Mouse (Mus musculus) left cerebral cortex, adult 9 months (tissue): Measurements from ENCODE around the gene Zfp870.
"Not testable (repeated sequence)": the region's sequence is repeated elsewhere in the genome, so short reads cannot be mapped to it uniquely, and the experiment has no call there.

Experiments used
- DNase-seq, 2 experiments: peaks; one replicate each; pipeline ENCODE4 v3.0.0; 2022; ENCODE audit warnings: low spot score in 2 of 2

Gene Zfp870

GRCm38 (mm10) chr17:32871483-32871882 lies 20.0 kb downstream of the Zfp870 start:
- DNase-seq, result no peak

DNA sequence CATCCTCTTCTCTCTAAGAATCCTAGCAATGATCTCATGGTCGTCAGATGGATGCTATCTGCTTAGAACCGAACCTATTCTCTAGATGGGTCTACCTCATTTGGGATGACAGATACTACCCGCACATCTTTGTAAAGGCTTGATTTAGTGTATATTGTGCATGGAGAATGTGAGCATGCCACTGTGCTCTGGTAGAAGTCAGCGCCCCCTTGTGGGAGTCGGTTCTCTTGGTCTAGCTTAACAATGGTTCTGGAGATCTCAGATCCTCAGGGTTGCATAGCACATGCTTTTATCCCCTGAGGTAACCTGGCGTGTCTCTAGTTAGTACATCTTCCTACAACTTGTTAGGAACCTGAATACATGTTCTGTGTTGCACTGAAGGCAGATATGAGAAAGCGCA lies 24.2 kb downstream of the Zfp870 start:
- DNase-seq, result not testable (repeated sequence)

DNA sequence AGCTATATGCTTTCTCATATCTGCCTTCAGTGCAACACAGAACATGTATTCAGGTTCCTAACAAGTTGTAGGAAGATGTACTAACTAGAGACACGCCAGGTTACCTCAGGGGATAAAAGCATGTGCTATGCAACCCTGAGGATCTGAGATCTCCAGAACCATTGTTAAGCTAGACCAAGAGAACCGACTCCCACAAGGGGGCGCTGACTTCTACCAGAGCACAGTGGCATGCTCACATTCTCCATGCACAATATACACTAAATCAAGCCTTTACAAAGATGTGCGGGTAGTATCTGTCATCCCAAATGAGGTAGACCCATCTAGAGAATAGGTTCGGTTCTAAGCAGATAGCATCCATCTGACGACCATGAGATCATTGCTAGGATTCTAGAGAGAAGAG lies 34.7 kb downstream of the Zfp870 start:
- DNase-seq, result not testable (repeated sequence)

DNA sequence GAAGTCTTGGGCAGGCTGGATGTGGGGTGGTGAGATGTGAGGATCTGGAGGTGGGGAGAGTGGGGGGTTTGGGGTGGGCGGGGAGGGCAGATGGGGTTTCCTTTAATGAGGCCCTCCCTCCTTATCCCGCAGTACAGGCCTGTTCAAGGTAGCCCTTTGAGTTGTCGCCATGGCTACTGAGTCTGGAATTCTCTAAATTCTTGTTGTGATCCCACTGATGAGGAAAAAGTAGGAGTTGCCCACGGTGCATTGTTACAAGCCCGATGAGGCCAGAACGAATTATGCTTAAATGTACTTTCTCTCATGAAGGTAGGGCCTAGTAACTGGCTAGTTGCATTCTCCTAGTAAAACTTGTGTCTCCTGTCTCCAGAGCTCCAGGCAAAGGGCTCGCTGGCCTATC lies 39.9 kb downstream of the Zfp870 start:
- no peak for DNase-seq

DNA sequence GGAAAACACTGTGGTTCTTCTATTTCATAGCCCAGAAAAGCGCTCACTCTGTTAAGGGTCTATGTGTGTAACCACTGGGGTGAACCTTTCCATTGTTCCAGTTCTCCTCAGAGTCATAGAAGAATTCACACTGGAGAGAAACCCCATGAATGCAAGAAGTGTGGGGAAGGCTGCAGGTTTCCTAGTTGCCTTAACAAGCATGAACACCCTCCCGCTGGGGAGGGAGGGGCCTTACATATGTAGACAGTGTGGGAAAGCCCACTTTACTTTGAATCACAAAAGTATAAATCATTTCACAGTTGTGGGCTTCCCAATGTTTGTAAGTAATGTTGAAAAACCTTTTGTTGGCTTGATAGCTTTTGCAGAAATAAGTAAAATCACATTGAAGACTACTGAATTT lies 50.1 kb downstream of the Zfp870 start:
- DNase-seq, result no peak

GRCm38 (mm10) chr17:32839083-32839802 lies 52.2 kb downstream of the Zfp870 start:
- DNase-seq, result no peak

- no peak for DNase-seq
Measured at GRCm38 (mm10) chr17:32830418-32830782, 61.0 kb downstream of the Zfp870 start.

DNA sequence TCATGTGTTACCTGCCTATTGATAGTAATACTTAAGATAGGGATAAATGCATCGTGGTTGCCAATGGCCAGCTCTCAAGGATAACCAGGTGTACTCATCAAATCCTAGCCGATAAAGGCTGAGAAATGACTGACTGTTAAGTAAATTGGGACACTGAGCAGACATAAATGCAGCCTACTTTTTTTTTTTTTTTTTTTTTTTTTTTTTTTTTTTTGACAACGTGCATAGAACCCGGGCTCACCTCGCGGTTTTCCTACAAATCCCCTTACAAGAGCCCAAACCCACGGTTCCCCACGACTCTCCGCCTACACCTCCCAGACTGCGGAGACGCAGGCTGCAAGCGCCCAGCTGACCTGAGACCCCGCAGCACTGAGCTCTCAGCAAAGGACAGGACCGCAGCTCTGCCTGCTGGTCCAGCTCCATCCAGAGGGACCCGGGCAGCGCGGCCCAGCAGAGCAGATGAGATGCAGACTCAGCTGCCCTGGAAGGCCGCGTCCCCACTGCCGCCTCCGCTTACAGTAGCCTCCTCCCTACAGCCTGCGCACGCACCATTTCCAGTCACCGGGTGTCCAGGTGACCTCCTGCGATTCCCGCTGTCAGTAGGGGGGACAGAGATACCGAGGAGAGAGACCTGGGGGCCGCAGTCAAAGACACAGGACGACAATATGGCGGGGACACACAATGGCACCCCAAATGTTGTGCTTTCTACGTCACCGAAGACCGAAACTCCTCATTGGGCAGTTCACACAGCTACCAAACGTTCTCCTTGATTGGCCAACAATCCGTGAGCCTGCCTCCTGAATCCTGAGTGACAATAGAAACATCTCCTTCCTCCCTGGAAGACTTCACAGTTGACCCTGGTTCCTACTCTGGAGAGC lies 61.7 kb downstream of the Zfp870 start, which contains the start of gene Zfp799:
Gene Zfp799, minus strand, starts transcription at position 722 of the 878 bp plus-strand sequence.
- DNase-seq, result peak; percentile 69 to 90
